In the genomic region with DNA sequence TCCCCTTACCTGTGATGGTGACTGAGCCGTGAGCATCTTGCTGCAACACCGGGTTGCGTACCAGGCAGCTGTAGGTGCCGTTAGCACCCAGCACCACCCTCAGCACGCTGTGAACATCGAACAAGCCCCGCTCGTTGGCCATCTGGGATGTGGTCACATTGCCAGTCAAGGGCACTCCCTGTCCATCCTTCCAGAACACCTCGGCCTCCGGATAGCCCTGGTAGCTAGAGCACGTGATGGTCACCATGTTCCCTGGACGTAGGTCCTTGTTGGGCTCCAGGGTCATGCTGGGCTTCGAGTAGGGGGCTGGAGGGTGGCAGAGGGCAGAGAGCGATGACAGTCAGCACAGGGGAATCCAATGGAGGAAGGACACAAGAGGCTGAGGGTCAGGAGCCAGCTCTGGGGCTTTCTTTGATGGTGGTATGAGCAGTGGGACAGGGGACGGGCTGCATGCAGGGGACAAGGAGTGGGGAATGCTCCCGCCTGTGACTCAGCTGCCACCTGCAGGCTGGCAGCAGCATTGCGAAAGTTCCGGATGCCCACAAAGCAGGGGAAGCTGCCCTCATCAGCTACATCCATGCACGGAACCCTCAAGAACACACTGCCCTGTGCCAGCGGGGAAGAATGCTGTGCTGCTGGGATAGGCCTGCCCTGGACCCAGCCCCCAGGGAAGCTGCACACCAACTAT, we compare ENCODE assay signal across 8 mouse cellular contexts. TPM values are rescaled to one million over a fixed set of nuclear protein-coding genes. Genes with fewer than 3 reads are reported as not detected.
A peak's percentile ranks its signal among the peaks of the same experiment; 100 is the strongest.
DNase-seq lines count a peak whose midpoint lies in the region; ATAC-seq lines count a peak whose summit lies in the region.
"Had no signal": no experiment of that assay in that cellular context is flagged by ENCODE, and none has a peak within 500 bp of the region (broad histone marks: within the 10 kb centered on the region; RNA-seq: fewer than 3 reads in every experiment).

No protein-coding gene starts in this region.

- H3K27ac ChIP-seq in embryonic facial prominence, embryonic 11.5 days (replicated peaks; ENCODE audit: low read depth, low read length): no peak overlapping the region
- H3K27ac ChIP-seq in neural tube, embryonic 15.5 days (replicated peaks): no peak overlapping the region

- H3K4me3 ChIP-seq in embryonic facial prominence, embryonic 11.5 days (ENCODE audit: low read depth, low read length): no peak overlapping the region
- H3K4me3 ChIP-seq in neural tube, embryonic 15.5 days (replicated peaks): no peak overlapping the region
- H3K4me3 ChIP-seq: myocyte had no signal

- H3K9me3 ChIP-seq in embryonic facial prominence, embryonic 11.5 days (replicated peaks; ENCODE audit: control insufficient read depth, low read length): no peaks in the 10 kb centered on the region
- H3K9me3 ChIP-seq in neural tube, embryonic 15.5 days (replicated peaks): no peaks in the 10 kb centered on the region

- 79% methylated on average over 20 of the region's 20 CpGs for WGBS in embryonic facial prominence, embryonic 11.5 days
- 81% methylated on average over 20 of the region's 20 CpGs for WGBS in neural tube, embryonic 15.5 days

- intact Hi-C loops in left cerebral cortex, postnatal 10 days (cut with DNase I): loop anchor here (10.0 kb wide), 1 partner anchor 501 kb away; no protein-coding TSS in a partner anchor

- no peaks in the 10 kb centered on the region; the same call in none of the 2 replicates for H3K36me3 ChIP-seq in embryonic facial prominence, embryonic 11.5 days (replicated peaks; ENCODE audit: control insufficient read depth, insufficient read depth, low read depth, low read length)
- peaks cover 40% of the 10 kb centered on the region for H3K36me3 ChIP-seq in neural tube, embryonic 15.5 days

- ATAC-seq in embryonic facial prominence, embryonic 11.5 days (replicated peaks; ENCODE audit: insufficient number of reproducible peaks, low FRiP score, low TSS enrichment, low read depth): peak; percentile 44; the same call in 1 of the 2 replicates
- ATAC-seq in neural tube, embryonic 15.5 days (ENCODE audit: low FRiP score): peak; percentile 70; the same call in 1 of the 2 replicates

- H3K27me3 ChIP-seq in embryonic facial prominence, embryonic 11.5 days (ENCODE audit: control insufficient read depth, insufficient read depth, low read length): no peaks in the 10 kb centered on the region
- no peaks in the 10 kb centered on the region for H3K27me3 ChIP-seq in neural tube, embryonic 15.5 days (replicated peaks)

- no peaks in the 10 kb centered on the region for H3K4me1 ChIP-seq in embryonic facial prominence, embryonic 11.5 days (ENCODE audit: control insufficient read depth, insufficient read depth, low read length)
- H3K4me1 ChIP-seq in neural tube, embryonic 15.5 days: no peaks in the 10 kb centered on the region

- H3K9ac ChIP-seq in embryonic facial prominence, embryonic 11.5 days (replicated peaks; ENCODE audit: low read length): no peak overlapping the region
- no peak overlapping the region for H3K9ac ChIP-seq in neural tube, embryonic 15.5 days (replicated peaks)

- H3K4me2 ChIP-seq in embryonic facial prominence, embryonic 11.5 days (ENCODE audit: low read depth, low read length): no peak overlapping the region
- H3K4me2 ChIP-seq in neural tube, embryonic 15.5 days: no peak overlapping the region

- peak; percentile 42 to 51 for DNase-seq in left cerebral cortex, postnatal 10 days (ENCODE audit: extremely low spot score in 1 of 2, low spot score in 2 of 2)
- no peak for DNase-seq in left cerebral cortex, adult 8-10 months (ENCODE audit: low spot score in 2 of 2)
- DNase-seq in R1 (ENCODE audit: low read depth, low spot score): peak; percentile 25
- DNase-seq in embryonic facial prominence, embryonic 11.5 days (ENCODE audit: low spot score): peak; percentile 56
- peak; percentile 41 to 45 for DNase-seq in layer of hippocampus, postnatal 14 days (ENCODE audit: low spot score in 2 of 2)
- no peak for DNase-seq in urinary bladder, adult 2 months (ENCODE audit: low spot score)

RNA-seq across cellular contexts. Expression of a gene that starts 19.6 kb away (rescaled TPM):
- total RNA-seq in left cerebral cortex, postnatal 10 days (2021): 10 to 100 TPM; 21.1 to 24.5 TPM
- total RNA-seq in left cerebral cortex, adult 8-10 months (2022): 1 to 10 TPM; 7.8 to 9.5 (median 8.7) TPM
- polyA plus RNA-seq in embryonic facial prominence, embryonic 11.5 days (2014; fragmentation: Nextera tagmentation; extraction: Ambion mirVana): 42.8 and 46.9 TPM in 2 replicates
- total RNA-seq in layer of hippocampus, postnatal 14 days (2021): 10 to 100 TPM in 1 of 2 experiments, 1 to 10 TPM in 1; 8.9 to 10.8 TPM
- 30.3 and 33.6 TPM in 2 replicates for polyA plus RNA-seq in neural tube, embryonic 15.5 days (2015; fragmentation: Nextera tagmentation; extraction: Ambion mirVana)
- polyA plus RNA-seq in urinary bladder, adult 2 months (2012; rRNA removed): 9.3 and 11.2 TPM in 2 replicates

RNA-seq across cellular contexts. Expression of a gene that starts 46.4 kb away (rescaled TPM):
- 100 to 1,000 TPM; 810 to 816 TPM for total RNA-seq in left cerebral cortex, postnatal 10 days (2021)
- total RNA-seq in left cerebral cortex, adult 8-10 months (2022): 100 to 1,000 TPM; 856 to 995 (median 934) TPM
- 67.9 and 73.6 TPM in 2 replicates for polyA plus RNA-seq in embryonic facial prominence, embryonic 11.5 days (2014; fragmentation: Nextera tagmentation; extraction: Ambion mirVana)
- 100 to 1,000 TPM; 800 to 831 TPM for total RNA-seq in layer of hippocampus, postnatal 14 days (2021)
- 214 and 219 TPM in 2 replicates for polyA plus RNA-seq in neural tube, embryonic 15.5 days (2015; fragmentation: Nextera tagmentation; extraction: Ambion mirVana)
- polyA plus RNA-seq in urinary bladder, adult 2 months (2012; rRNA removed): 708 and 807 TPM in 2 replicates

RNA-seq across cellular contexts. Expression of a gene that starts 47.2 kb away (rescaled TPM):
- 100 to 1,000 TPM; 126 to 133 TPM for total RNA-seq in left cerebral cortex, postnatal 10 days (2021)
- 100 to 1,000 TPM; 194 to 230 (median 210) TPM for total RNA-seq in left cerebral cortex, adult 8-10 months (2022)
- polyA plus RNA-seq in embryonic facial prominence, embryonic 11.5 days (2014; fragmentation: Nextera tagmentation; extraction: Ambion mirVana): 2.1 and 2.8 TPM in 2 replicates
- total RNA-seq in layer of hippocampus, postnatal 14 days (2021): 100 to 1,000 TPM; 187 to 197 TPM
- polyA plus RNA-seq in neural tube, embryonic 15.5 days (2015; fragmentation: Nextera tagmentation; extraction: Ambion mirVana): 9.5 and 14.9 TPM in 2 replicates
- polyA plus RNA-seq in urinary bladder, adult 2 months (2012; rRNA removed): 4.1 and 4.8 TPM in 2 replicates

Comparison
In these comparisons a context has a peak if more than half of its experiments do, and no peak if none do; other contexts are left out.
1. DNase-seq: peak in left cerebral cortex, postnatal 10 days (2 of 2), R1 (single experiment), embryonic facial prominence, embryonic 11.5 days (single experiment) and layer of hippocampus, postnatal 14 days (2 of 2); none in left cerebral cortex, adult 8-10 months (0 of 2) and urinary bladder, adult 2 months (single experiment).